Mouse (Mus musculus): ENCODE measurements at regions not wholly inside any gene's neighbourhood (a gene's known extent, or its start where the extent isn't known, plus 50 kb on each side); places are given as distances from the start of the nearest gene placed in this dataset.
A peak's percentile ranks its signal among the peaks of the same experiment; 100 is the strongest.

- H3K36me3 ChIP-seq (replicated peaks): no peaks in the 10 kb centered on the region
- H3K4me1 ChIP-seq: peaks cover 4% of the 10 kb centered on the region; the same call in 1 of the 2 replicates
- H3K9ac ChIP-seq: no peak overlapping the region
- WGBS: 94% methylated on average over 3 of the region's 3 CpGs
- H3K27me3 ChIP-seq (replicated peaks): no peaks in the 10 kb centered on the region
- no peak overlapping the region for H3K27ac ChIP-seq
- H3K4me2 ChIP-seq: no peak overlapping the region
- no peak overlapping the region for H3K4me3 ChIP-seq
- no peaks in the 10 kb centered on the region for H3K9me3 ChIP-seq
- ATAC-seq (replicated peaks): no peak
Observed at GRCm38 (mm10) chr11:52557836-52558235, 161.6 kb downstream of the 9530068E07Rik start.

- WGBS: 66% methylated on average over 5 of the region's 5 CpGs
- Histone ChIP-seq H3K4me1 (peaks cover 4% of the 10 kb centered on the region; the same call in 1 of the 2 replicates), H3K9ac (no peak overlapping the region), H3K27me3 (replicated peaks) (no peaks in the 10 kb centered on the region), H3K9me3 (no peaks in the 10 kb centered on the region), H3K36me3 (replicated peaks) (no peaks in the 10 kb centered on the region), H3K27ac (no peak overlapping the region), H3K4me3 (no peak overlapping the region), H3K4me2 (no peak overlapping the region)
- no peak for ATAC-seq (replicated peaks)
Observed at GRCm38 (mm10) chr11:52558782-52559181, 162.6 kb downstream of the 9530068E07Rik start.

DNA sequence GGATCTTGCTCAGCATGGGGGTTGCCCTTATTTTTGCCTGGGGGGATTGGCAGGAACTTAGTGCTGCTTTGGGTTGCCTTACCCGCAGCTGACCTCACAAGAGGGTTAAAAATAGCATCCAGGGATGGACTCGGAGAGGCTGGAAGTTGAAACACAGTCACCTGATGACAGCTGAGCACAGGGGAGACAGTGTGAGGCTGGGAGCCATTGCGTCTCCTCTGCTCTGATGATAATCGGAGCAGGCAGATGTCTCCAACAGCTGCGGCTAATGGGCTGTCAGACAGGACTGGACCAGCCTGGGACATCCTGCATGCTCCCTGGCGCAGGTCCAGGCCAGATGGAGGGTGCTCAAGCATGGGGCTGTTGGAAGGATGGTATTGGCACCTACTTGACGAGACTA is 165.1 kb downstream of the 9530068E07Rik start:
- 64% methylated on average over 7 of the region's 7 CpGs for WGBS
- no peaks in the 10 kb centered on the region for H3K9me3 ChIP-seq
- ATAC-seq (replicated peaks): no peak

GRCm38 (mm10) chr11:52565457-52565856 is 169.2 kb downstream of the 9530068E07Rik start:
- H3K9ac ChIP-seq: no peak overlapping the region
- no peak overlapping the region for H3K4me3 ChIP-seq
- ATAC-seq (replicated peaks): no peak
- no peaks in the 10 kb centered on the region for H3K36me3 ChIP-seq (replicated peaks)
- no peak overlapping the region for H3K27ac ChIP-seq
- H3K4me1 ChIP-seq: peaks cover 12% of the 10 kb centered on the region
- H3K4me2 ChIP-seq: no peak overlapping the region
- 19% methylated on average over 1 of the region's 1 CpGs for WGBS
- no peaks in the 10 kb centered on the region for H3K27me3 ChIP-seq (replicated peaks)
- no peaks in the 10 kb centered on the region for H3K9me3 ChIP-seq

More for the DNA sequence above, 165.1 kb downstream of the 9530068E07Rik start:
- Histone ChIP-seq H3K9ac (no peak overlapping the region), H3K36me3 (replicated peaks) (no peaks in the 10 kb centered on the region), H3K4me1 (peaks cover 4% of the 10 kb centered on the region; the same call in 1 of the 2 replicates), H3K4me2 (no peak overlapping the region), H3K4me3 (no peak overlapping the region), H3K27ac (no peak overlapping the region), H3K27me3 (replicated peaks) (no peaks in the 10 kb centered on the region)

DNA sequence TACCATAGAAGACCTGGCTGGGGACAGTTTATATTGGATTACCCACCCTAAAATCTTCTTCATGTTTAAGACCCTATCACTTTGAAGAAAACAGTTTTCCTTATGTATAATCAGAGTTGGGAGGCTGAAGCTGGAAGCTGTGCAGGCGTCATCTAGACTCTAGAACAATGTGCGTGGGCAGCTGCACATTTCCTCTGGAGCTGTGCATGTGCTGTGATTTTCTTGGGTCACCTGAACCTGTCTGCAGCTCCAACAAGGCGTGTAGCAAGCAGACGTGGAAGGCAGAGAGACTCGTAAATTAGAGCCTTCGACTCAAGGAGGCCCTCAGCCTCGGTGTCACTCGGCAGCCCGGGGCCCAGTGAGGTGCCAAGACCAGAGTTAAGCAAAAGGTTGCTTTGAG is 169.8 kb downstream of the 9530068E07Rik start:
- WGBS: 88% methylated on average over 9 of the region's 9 CpGs
- no peak overlapping the region for H3K9ac ChIP-seq
- no peak overlapping the region for H3K4me3 ChIP-seq
- no peaks in the 10 kb centered on the region for H3K27me3 ChIP-seq (replicated peaks)
- H3K27ac ChIP-seq: no peak overlapping the region
- H3K9me3 ChIP-seq: no peaks in the 10 kb centered on the region
- H3K4me2 ChIP-seq: no peak overlapping the region
- H3K36me3 ChIP-seq (replicated peaks): no peaks in the 10 kb centered on the region
- no peak for ATAC-seq (replicated peaks)
- H3K4me1 ChIP-seq: peaks cover 13% of the 10 kb centered on the region

- Histone ChIP-seq H3K27ac (no peak overlapping the region), H3K27me3 (replicated peaks) (no peaks in the 10 kb centered on the region), H3K4me2 (no peak overlapping the region), H3K9ac (no peak overlapping the region), H3K4me3 (no peak overlapping the region), H3K9me3 (no peaks in the 10 kb centered on the region), H3K36me3 (replicated peaks) (no peaks in the 10 kb centered on the region), H3K4me1 (peaks cover 10% of the 10 kb centered on the region; the same call in 1 of the 2 replicates)
- 30% methylated on average over 13 of the region's 13 CpGs for WGBS
- peak; percentile 55 for ATAC-seq (replicated peaks)
Observed at GRCm38 (mm10) chr11:52567945-52568687, 171.9 kb downstream of the 9530068E07Rik start.

DNA sequence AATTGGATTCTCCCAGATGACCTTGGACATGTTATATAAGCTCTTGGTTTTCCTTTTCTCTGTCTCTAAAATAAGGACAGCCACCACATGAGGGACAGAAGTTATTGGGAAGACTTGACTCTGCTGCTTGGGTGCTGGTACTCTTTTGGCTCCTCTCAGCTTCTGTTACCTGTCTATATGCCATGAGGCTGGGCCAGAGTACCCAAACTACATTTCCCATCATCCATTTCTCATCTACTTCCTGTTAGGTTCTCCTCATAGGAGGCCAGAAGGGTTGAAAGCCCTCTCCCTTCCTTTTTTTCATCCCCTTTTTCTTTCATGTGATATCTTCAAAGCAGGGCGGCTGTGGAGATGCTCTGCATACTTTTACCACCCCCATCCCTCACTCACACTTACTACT is 172.6 kb downstream of the 9530068E07Rik start:
- Histone ChIP-seq H3K27me3 (replicated peaks) (no peaks in the 10 kb centered on the region), H3K4me3 (no peak overlapping the region), H3K9ac (no peak overlapping the region), H3K27ac (no peak overlapping the region), H3K9me3 (no peaks in the 10 kb centered on the region), H3K4me2 (no peak overlapping the region), H3K36me3 (replicated peaks) (no peaks in the 10 kb centered on the region), H3K4me1 (peaks cover 10% of the 10 kb centered on the region; the same call in 1 of the 2 replicates)
- ATAC-seq (replicated peaks): no peak
- WGBS: 67% methylated on average over 1 of the region's 1 CpGs

GRCm38 (mm10) chr11:52569759-52570158 is 173.5 kb downstream of the 9530068E07Rik start:
- Histone ChIP-seq H3K4me1 (peaks cover 10% of the 10 kb centered on the region; the same call in 1 of the 2 replicates), H3K4me3 (no peak overlapping the region), H3K36me3 (replicated peaks) (no peaks in the 10 kb centered on the region), H3K9ac (no peak overlapping the region), H3K27me3 (replicated peaks) (no peaks in the 10 kb centered on the region), H3K4me2 (no peak overlapping the region), H3K27ac (no peak overlapping the region), H3K9me3 (no peaks in the 10 kb centered on the region)
- no peak for ATAC-seq (replicated peaks)
- 58% methylated on average over 10 of the region's 10 CpGs for WGBS

DNA sequence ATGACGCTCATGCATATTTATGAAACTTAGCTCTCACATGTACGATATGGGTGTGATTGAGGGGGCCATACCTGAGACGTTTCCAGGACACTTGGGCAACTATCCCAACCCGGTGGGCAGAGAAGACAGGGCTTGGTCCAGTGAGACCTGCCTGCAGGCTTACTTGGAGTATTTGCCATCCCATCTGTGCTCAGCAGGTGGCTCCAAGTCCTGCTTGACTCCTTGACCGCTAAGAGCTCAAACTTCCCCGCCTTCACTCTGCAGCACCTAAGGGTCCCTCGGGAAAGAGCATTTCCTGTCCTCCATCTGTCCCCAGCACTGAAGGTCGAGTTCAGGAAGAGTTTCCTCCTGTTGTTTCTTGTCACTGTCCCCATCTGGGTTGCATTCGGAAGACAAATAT is 182.2 kb downstream of the 9530068E07Rik start:
- no peaks in the 10 kb centered on the region for H3K9me3 ChIP-seq
- WGBS: 41% methylated on average over 9 of the region's 9 CpGs
- no peak overlapping the region for H3K27ac ChIP-seq
- no peak overlapping the region for H3K4me2 ChIP-seq
- H3K4me1 ChIP-seq: no peaks in the 10 kb centered on the region
- H3K36me3 ChIP-seq (replicated peaks): no peaks in the 10 kb centered on the region
- ATAC-seq (replicated peaks): no peak
- no peaks in the 10 kb centered on the region for H3K27me3 ChIP-seq (replicated peaks)
- H3K4me3 ChIP-seq: no peak overlapping the region
- no peak overlapping the region for H3K9ac ChIP-seq

GRCm38 (mm10) chr11:52579764-52580377 is 183.6 kb downstream of the 9530068E07Rik start:
- no peak overlapping the region for H3K9ac ChIP-seq
- H3K9me3 ChIP-seq: no peaks in the 10 kb centered on the region
- H3K4me3 ChIP-seq: no peak overlapping the region
- H3K27me3 ChIP-seq (replicated peaks): no peaks in the 10 kb centered on the region
- H3K27ac ChIP-seq: no peak overlapping the region
- no peak for ATAC-seq (replicated peaks)
- no peak overlapping the region for H3K4me2 ChIP-seq
- no peaks in the 10 kb centered on the region for H3K4me1 ChIP-seq
- WGBS: 77% methylated on average over 13 of the region's 13 CpGs
- no peaks in the 10 kb centered on the region for H3K36me3 ChIP-seq (replicated peaks)

DNA sequence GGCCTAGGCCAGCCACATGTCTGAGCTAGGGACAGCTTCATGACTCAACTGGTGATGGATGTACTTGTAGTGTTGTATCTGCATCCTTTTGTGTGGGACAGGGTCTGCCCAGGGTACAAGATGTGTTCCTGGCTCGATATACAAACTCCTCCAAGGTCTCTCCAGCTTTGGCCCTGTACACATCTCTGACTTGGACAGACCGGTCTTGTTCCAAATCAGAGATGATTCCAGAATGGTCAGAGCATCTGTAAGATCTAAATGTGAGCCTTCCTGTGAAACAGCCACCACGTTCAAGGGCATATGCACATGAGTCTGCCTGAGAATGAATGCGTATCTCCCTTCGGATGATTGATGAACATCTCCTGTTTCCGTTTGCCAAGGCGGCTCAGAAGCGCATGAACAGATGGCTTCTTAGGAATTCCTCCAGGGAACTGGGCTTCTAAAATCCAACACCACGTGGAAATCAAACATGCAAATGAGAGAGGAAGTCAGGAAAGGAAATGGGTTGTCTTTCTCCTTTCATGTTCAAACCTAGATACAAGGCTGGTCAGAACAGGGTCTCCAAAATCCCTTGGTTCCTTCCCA is 172.7 kb upstream of the Fstl4 start:
- Histone ChIP-seq H3K4me3 (no peak overlapping the region), H3K9me3 (no peaks in the 10 kb centered on the region), H3K4me1 (no peaks in the 10 kb centered on the region), H3K27me3 (replicated peaks) (no peaks in the 10 kb centered on the region), H3K36me3 (replicated peaks) (no peaks in the 10 kb centered on the region), H3K9ac (no peak overlapping the region), H3K4me2 (no peak overlapping the region), H3K27ac (no peak overlapping the region)
- 80% methylated on average over 9 of the region's 9 CpGs for WGBS
- no peak for ATAC-seq (replicated peaks)

DNA sequence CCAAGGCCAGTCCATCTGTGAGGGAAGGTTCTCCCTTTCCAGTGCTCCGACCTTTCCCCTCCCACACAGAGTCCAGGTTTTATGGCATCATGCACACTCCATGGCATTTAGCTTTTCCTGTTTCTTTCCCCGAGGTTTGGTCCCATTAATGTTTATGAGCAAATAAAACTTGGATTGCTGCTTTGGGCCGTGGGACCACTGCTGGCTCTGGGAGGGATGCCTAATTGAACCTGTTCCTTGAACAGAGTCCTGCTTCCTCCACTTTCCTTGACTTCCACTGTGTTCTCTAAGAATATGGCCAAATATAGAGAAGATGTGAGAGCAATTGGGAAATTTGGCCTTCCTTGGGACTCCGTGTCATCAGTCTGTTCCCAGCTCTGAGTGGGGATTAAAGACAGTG is 170.3 kb upstream of the Fstl4 start:
- no peak for ATAC-seq (replicated peaks)
- H3K9me3 ChIP-seq: no peaks in the 10 kb centered on the region
- 90% methylated on average over 4 of the region's 4 CpGs for WGBS
- no peak overlapping the region for H3K9ac ChIP-seq
- no peaks in the 10 kb centered on the region for H3K4me1 ChIP-seq
- H3K4me2 ChIP-seq: no peak overlapping the region
- no peak overlapping the region for H3K4me3 ChIP-seq
- no peak overlapping the region for H3K27ac ChIP-seq
- no peaks in the 10 kb centered on the region for H3K36me3 ChIP-seq (replicated peaks)
- no peaks in the 10 kb centered on the region for H3K27me3 ChIP-seq (replicated peaks)
